ENCODE assay signal across 8 mouse cellular contexts in the genomic region with DNA sequence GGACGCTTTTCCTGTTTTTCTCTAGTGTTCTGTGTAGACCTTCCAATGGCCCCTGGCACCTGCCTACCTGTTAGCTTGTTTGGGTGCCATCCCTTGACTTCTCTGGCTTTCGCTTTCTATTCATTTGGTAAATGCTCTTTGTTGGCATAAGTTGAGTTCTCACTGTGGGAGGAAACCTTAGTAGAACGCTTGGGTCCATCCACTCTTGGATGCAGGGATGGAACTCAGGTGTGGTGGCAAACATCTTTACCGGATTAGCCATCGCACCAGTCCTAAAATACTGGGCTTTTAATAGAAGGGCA. TPM values are rescaled to one million over a fixed set of nuclear protein-coding genes. Genes with fewer than 3 reads are reported as not detected.
DNase-seq lines count a peak whose midpoint lies in the region; ATAC-seq lines count a peak whose summit lies in the region.

No protein-coding gene starts in this region.

- H3K4me3 ChIP-seq in heart, embryonic 10.5 days: peak overlapping the region; percentile 96
- peak overlapping the region; percentile 93 for H3K4me3 ChIP-seq in forebrain, embryonic 13.5 days
- H3K4me3 ChIP-seq in liver, embryonic 15.5 days (replicated peaks): peak overlapping the region; percentile 93

- ATAC-seq in CD4-positive, CD25-positive, alpha-beta regulatory T cell, adult 4 months: peak; percentile 18
- no peak; the same call in 1 of the 2 replicates for ATAC-seq in forebrain, embryonic 13.5 days
- ATAC-seq in liver, embryonic 15.5 days (ENCODE audit: insufficient read depth): no peak

- H3K27me3 ChIP-seq in heart, embryonic 10.5 days (ENCODE audit: insufficient read depth, poor library complexity, severe bottlenecking): no peaks in the 10 kb centered on the region
- H3K27me3 ChIP-seq in forebrain, embryonic 13.5 days: no peaks in the 10 kb centered on the region
- H3K27me3 ChIP-seq in liver, embryonic 15.5 days: no peaks in the 10 kb centered on the region

- WGBS in heart, embryonic 10.5 days: 6% methylated on average over 5 of the region's 5 CpGs
- 4% methylated on average over 5 of the region's 5 CpGs for WGBS in forebrain, embryonic 13.5 days
- 6% methylated on average over 5 of the region's 5 CpGs for WGBS in liver, embryonic 15.5 days (ENCODE audit: insufficient replicate concordance)

- H3K4me1 ChIP-seq in heart, embryonic 10.5 days: peaks cover 12% of the 10 kb centered on the region; the same call in 1 of the 2 replicates
- peaks cover 17% of the 10 kb centered on the region for H3K4me1 ChIP-seq in forebrain, embryonic 13.5 days
- peaks cover 23% of the 10 kb centered on the region for H3K4me1 ChIP-seq in liver, embryonic 15.5 days (replicated peaks)

- DNase-seq in heart, embryonic 10.5 days (ENCODE audit: low spot score): no peak
- no peak for DNase-seq in heart, adult 18-20 months
- no peak for DNase-seq in right cerebral cortex, postnatal 4 days
- DNase-seq in adrenal gland, postnatal 36 days: no peak
- no peak for DNase-seq in retina, embryonic 14.5 days (ENCODE audit: low spot score)

- peaks cover 26% of the 10 kb centered on the region for H3K36me3 ChIP-seq in heart, embryonic 10.5 days
- H3K36me3 ChIP-seq in forebrain, embryonic 13.5 days (ENCODE audit: poor library complexity, severe bottlenecking): peaks cover 24% of the 10 kb centered on the region
- H3K36me3 ChIP-seq in liver, embryonic 15.5 days (replicated peaks): peaks cover 19% of the 10 kb centered on the region

- H3K9me3 ChIP-seq in heart, embryonic 10.5 days: no peaks in the 10 kb centered on the region
- no peaks in the 10 kb centered on the region for H3K9me3 ChIP-seq in forebrain, embryonic 13.5 days (replicated peaks)
- no peaks in the 10 kb centered on the region for H3K9me3 ChIP-seq in liver, embryonic 15.5 days (replicated peaks)

- H3K4me2 ChIP-seq in forebrain, embryonic 13.5 days: peak overlapping the region; percentile 94
- H3K4me2 ChIP-seq in liver, embryonic 15.5 days: peak overlapping the region; percentile 82

- H3K27ac ChIP-seq in heart, embryonic 10.5 days: peak overlapping the region; percentile 96
- no peak overlapping the region; the same call in 1 of the 2 replicates for H3K27ac ChIP-seq in forebrain, embryonic 13.5 days
- H3K27ac ChIP-seq in liver, embryonic 15.5 days (replicated peaks): peak overlapping the region; percentile 78

- H3K9ac ChIP-seq in forebrain, embryonic 13.5 days: peak overlapping the region; percentile 93
- peak overlapping the region; percentile 91 for H3K9ac ChIP-seq in liver, embryonic 15.5 days

RNA-seq across cellular contexts. Expression of gene Med28, which starts 0.7 kb away (rescaled TPM):
- polyA plus RNA-seq in heart, embryonic 10.5 days (2016; fragmentation: Nextera tagmentation; extraction: Ambion mirVana): 229 and 242 TPM in 2 replicates
- 10 to 100 TPM; 56.7 to 61.3 TPM for total RNA-seq in heart, adult 18-20 months (2021)
- polyA plus RNA-seq in CD4-positive, CD25-positive, alpha-beta regulatory T cell, adult 4 months (2017; shearing (Covaris generic)): 100 to 1,000 TPM; 181 to 256 TPM
- 318 and 344 TPM in 2 replicates for polyA plus RNA-seq in forebrain, embryonic 13.5 days (2015; fragmentation: Nextera tagmentation; extraction: Ambion mirVana)
- 82.1 and 92.2 TPM in 2 replicates for polyA plus RNA-seq in liver, embryonic 15.5 days (2015; fragmentation: Nextera tagmentation; extraction: Ambion mirVana)
- total RNA-seq in adrenal gland, postnatal 36 days (2021): 100 to 1,000 TPM in 1 of 2 experiments, 10 to 100 TPM in 1; 96.0 to 113 TPM

RNA-seq across cellular contexts. Expression of gene Lap3, which starts 27.6 kb away (rescaled TPM):
- polyA plus RNA-seq in heart, embryonic 10.5 days (2016; fragmentation: Nextera tagmentation; extraction: Ambion mirVana): 96.1 and 96.5 TPM in 2 replicates
- total RNA-seq in heart, adult 18-20 months (2021): 100 to 1,000 TPM; 115 to 134 TPM
- polyA plus RNA-seq in CD4-positive, CD25-positive, alpha-beta regulatory T cell, adult 4 months (2017; shearing (Covaris generic)): 10 to 100 TPM; 22.2 to 30.2 TPM
- 47.9 and 50.3 TPM in 2 replicates for polyA plus RNA-seq in forebrain, embryonic 13.5 days (2015; fragmentation: Nextera tagmentation; extraction: Ambion mirVana)
- 37.3 and 39.1 TPM in 2 replicates for polyA plus RNA-seq in liver, embryonic 15.5 days (2015; fragmentation: Nextera tagmentation; extraction: Ambion mirVana)
- total RNA-seq in adrenal gland, postnatal 36 days (2021): 10 to 100 TPM; 72.2 to 76.2 TPM
